Mouse (Mus musculus) embryonic stem cell, embryonic (primary cell): ENCODE results near the gene Tm4sf19.

Experiments
- CTCF ChIA-PET, 4 experiments: fragments of 300-600 bp in 2 of 4; fragments of 350-600 bp in 2 of 4; sonication (Branson Sonifier 250); formaldehyde crosslinking; loops; one replicate each; lab custom pipeline; 2022; ENCODE audit warnings: inconsistent platforms in 2 of 4; lab: Charles Lee
- POLR2A ChIA-PET, 4 experiments: fragments of 300-600 bp in 2 of 4; fragments of 350-600 bp in 2 of 4; sonication (Branson Sonifier 250); formaldehyde crosslinking; loops; one replicate each; lab custom pipeline; 2022; ENCODE audit warnings: antibody characterized with exemption in 4 of 4, inconsistent platforms in 1 of 4; lab: Charles Lee

Tm4sf19 gene

DNA sequence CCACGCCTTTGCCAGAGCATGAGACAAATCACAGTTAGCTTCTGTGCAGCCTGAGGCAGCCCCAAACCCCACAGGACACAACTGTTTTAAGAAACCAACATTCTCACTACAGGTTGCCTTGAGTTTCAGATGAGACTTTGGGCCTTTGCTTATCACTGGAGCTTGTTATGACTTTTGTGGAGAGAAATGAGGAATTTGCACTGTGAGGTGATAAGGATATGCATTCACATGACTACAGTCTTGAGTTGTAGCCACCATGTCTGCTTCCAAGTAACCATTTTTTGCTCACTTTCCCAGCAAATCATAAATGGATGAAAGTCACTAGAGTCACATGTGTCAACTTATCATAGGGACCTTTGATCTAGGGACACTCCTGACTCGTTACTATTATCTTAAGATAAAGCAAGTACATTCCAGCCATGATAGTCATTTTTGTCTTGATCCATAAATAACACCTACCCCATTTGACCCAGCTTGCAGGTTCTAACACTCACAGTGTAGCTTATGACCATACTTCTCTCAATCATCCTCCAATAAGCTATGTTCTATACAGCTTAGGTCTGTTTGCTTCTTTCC lies 46.3 kb downstream of the Tm4sf19 start:
- ChIA-PET CTCF (interaction anchor here in 1 of 4 experiments (0.6 kb wide), 1 partner anchor 221 kb away, joined by 5 read pairs; no protein-coding TSS in a partner anchor), POLR2A (interaction anchor here in 2 of 4 experiments (0.6 to 1.2 kb wide), 4 partner anchors 12 to 629 kb away, joined by 3 to 4 read pairs (median 4); no protein-coding TSS in a partner anchor)

DNA sequence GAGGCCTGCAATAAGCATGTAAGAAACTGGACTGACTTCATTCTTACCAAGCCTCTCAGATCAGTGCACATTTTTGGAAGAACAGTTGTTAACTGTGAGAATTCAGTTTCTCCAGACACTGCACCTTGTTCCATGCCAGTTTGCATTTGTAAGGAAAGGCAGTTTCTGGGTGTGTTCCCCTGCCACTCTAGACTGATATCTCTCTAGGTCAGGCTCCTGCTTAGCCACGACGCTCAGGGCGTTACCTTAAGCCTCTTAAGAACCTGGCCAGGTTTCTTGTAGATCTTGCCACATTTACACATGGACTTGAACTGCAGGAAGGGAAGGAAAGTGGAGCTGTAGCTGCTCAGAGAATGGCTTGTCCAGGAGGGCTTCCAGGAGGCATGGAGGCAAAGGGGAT lies 49.4 kb downstream of the Tm4sf19 start:
- POLR2A ChIA-PET, result interaction anchor here in 1 of 4 experiments (0.8 to 1.1 kb wide), 2 partner anchors 126 to 146 kb away, joined by 3 to 4 read pairs; no protein-coding TSS in a partner anchor
- CTCF ChIA-PET, result no interaction called here

DNA sequence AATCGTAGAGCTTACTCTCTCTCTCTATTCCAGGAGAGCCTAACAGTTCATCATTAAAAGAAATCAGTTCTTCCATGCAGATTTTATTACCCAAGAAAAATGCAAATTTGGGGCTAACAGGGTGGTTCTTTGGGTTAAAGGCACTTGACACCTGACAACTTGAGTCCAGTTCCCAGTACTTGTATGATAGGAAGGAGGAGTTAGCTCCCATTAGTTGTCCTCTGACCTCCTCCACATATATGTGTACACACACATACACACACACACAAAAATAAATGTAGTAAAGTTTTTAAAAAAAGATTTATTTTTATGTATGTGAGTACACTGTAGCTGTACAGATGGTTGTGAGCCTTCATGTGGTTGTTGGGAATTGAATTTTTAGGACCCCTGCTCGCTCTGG lies 49.8 kb downstream of the Tm4sf19 start:
- ChIA-PET POLR2A (interaction anchor here in 1 of 4 experiments (0.8 to 1.1 kb wide), 2 partner anchors 126 to 146 kb away, joined by 3 to 4 read pairs; no protein-coding TSS in a partner anchor), CTCF (no interaction called here)

DNA sequence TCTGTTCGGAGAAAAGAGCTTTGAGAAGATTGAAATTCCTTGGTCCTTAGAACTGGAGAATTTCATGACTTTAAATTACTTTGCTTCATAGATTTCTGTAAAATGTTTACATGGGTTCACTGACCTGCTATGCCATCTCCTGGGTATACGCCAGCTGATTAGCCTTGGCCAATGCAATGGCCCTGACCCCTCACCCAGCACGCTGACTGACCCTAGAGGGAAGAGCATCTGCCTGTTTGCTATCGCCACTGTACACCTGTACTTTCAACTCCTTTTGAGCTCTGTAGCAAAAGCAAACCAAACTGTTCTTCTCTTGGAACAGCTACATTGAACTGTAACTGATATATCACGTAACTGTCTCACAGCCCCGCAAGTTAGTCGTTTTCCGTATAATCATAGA lies 52.8 kb downstream of the Tm4sf19 start:
- POLR2A ChIA-PET, result no interaction called here
- CTCF ChIA-PET, result interaction anchor here in 2 of 4 experiments (0.5 to 0.6 kb wide), 2 partner anchors 12 to 29 kb away, joined by 3 to 4 read pairs; no protein-coding TSS in a partner anchor

DNA sequence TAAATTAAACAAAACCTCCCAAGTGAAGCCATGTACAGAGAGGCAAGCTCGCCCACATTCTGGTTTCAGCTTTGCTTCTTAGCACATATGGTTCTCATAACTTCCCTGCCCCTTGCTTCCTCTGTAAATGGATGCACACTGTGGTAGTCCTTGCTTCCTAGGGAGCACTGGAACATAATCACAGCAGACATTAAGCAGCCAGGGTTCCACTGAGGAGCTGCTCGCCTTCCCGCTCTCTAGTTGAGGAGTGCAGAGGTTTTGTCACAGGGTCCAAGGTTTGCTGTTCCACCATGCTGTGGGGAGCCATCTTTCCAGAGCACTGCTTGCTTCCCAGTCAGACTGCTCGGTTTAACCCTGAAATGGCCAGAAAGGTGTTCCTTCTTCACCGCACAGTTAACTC lies 54.3 kb downstream of the Tm4sf19 start:
- CTCF ChIA-PET, result interaction anchor here in 1 of 4 experiments (0.6 kb wide), 1 partner anchor 280 kb away, joined by 3 read pairs; no protein-coding TSS in a partner anchor
- POLR2A ChIA-PET, result interaction anchor here in 2 of 4 experiments (0.6 to 0.9 kb wide), 2 partner anchors 16 to 1366 kb away, joined by 3 to 4 read pairs; no protein-coding TSS in a partner anchor

DNA sequence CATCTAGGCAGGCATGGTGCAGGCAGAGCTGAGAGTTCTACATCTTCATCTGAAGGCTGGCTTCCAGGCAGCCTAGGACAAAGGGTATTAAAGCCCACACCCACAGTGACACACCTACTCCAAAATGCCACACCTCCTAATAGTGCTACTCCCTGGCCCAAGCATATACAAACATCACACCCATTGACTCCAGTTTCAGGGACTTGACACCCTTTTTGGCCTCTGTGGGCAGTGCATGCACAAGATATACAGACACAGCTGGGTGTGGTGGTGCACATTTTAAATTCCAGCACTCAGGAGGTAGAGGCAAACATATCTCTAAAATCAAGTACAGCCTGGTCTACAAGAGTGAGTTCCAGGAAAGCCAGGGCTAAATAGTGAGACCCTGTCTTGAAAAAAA lies 55.8 kb downstream of the Tm4sf19 start:
- CTCF ChIA-PET, result no interaction called here
- POLR2A ChIA-PET, result interaction anchor here in 1 of 4 experiments (0.9 to 1.3 kb wide), 2 partner anchors 10 to 28 kb away, joined by 3 to 5 read pairs; no protein-coding TSS in a partner anchor

DNA sequence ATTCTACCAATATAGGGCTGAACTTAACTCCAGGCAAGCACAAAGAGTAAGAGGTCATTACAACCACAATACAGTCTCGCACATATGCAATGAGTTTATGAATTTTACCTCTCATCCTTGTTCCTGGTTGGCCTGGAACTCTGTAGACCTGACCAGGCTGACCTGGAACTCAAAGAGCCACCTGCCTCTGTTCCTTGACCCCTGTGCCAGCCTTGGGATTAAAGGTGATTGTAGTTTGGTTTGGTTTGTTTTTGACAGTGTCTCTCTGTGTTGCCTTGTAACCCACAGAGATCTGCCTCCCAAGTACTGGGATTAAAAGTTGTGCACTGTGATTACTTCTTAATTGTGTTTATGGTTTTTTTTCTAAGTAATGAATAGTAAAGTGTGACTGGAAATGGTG lies 56.5 kb downstream of the Tm4sf19 start:
- POLR2A ChIA-PET, result interaction anchor here in 1 of 4 experiments (0.9 to 1.3 kb wide), 2 partner anchors 10 to 28 kb away, joined by 3 to 5 read pairs; no protein-coding TSS in a partner anchor
- CTCF ChIA-PET, result no interaction called here
